Mouse (Mus musculus): ENCODE results near the gene Nkx2-5. TPM values are rescaled to one million over a fixed set of nuclear protein-coding genes. Genes with fewer than 3 reads are reported as not detected.
A peak's percentile ranks its signal among the peaks of the same experiment; 100 is the strongest.

The Nkx2-5 gene
- polyA plus RNA-seq, 1 experiment = 0.11 TPM

GRCm38 (mm10) chr17:26840922-26841731, 3.7 kb downstream of the Nkx2-5 start:
- H3K27ac ChIP-seq (ENCODE audit: insufficient read depth, low read depth, low read length) = no peak overlapping the region
- no peak overlapping the region for H3K4me3 ChIP-seq (ENCODE audit: low read depth, low read length)
- 7% methylated on average over 48 of the region's 48 CpGs for WGBS

GRCm38 (mm10) chr17:26840439-26840780, 4.4 kb downstream of the Nkx2-5 start:
- no peak overlapping the region for H3K27ac ChIP-seq (ENCODE audit: insufficient read depth, low read depth, low read length)
- H3K4me1 ChIP-seq (ENCODE audit: control insufficient read depth, insufficient read depth, insufficient read length, low read length) = peaks cover 13% of the 10 kb centered on the region
- 20% methylated on average over 9 of the region's 9 CpGs for WGBS
- TF ChIP-seq POLR2A (IDR thresholded peaks at IDR 0.05; ENCODE audit: low read depth, low read length) = no peak
- no peak for TF ChIP-seq CTCF (IDR thresholded peaks at IDR 0.05; ENCODE audit: extremely low read depth, insufficient read length, insufficient replicate concordance, low read depth, low read length)
- no peaks in the 10 kb centered on the region for H3K36me3 ChIP-seq (ENCODE audit: control insufficient read depth, insufficient read depth, low read length)
- H3K27me3 ChIP-seq (ENCODE audit: control insufficient read depth, insufficient read depth, low read length) = peaks cover 95% of the 10 kb centered on the region
- H3K4me3 ChIP-seq (ENCODE audit: low read depth, low read length) = no peak overlapping the region

More at GRCm38 (mm10) chr17:26840922-26841731, 3.7 kb downstream of the Nkx2-5 start:
- Histone ChIP-seq H3K27me3 (ENCODE audit: control insufficient read depth, insufficient read depth, low read length) (peaks cover 97% of the 10 kb centered on the region), H3K4me1 (ENCODE audit: control insufficient read depth, insufficient read depth, insufficient read length, low read length) (peaks cover 13% of the 10 kb centered on the region), H3K36me3 (ENCODE audit: control insufficient read depth, insufficient read depth, low read length) (no peaks in the 10 kb centered on the region)
- TF ChIP-seq CTCF (IDR thresholded peaks at IDR 0.05; ENCODE audit: extremely low read depth, insufficient read length, insufficient replicate concordance, low read depth, low read length) = no peak
- TF ChIP-seq POLR2A (IDR thresholded peaks at IDR 0.05; ENCODE audit: low read depth, low read length) = no peak

GRCm38 (mm10) chr17:26839718-26840438, 4.9 kb downstream of the Nkx2-5 start:
- peaks cover 95% of the 10 kb centered on the region for H3K27me3 ChIP-seq (ENCODE audit: control insufficient read depth, insufficient read depth, low read length)
- peaks cover 13% of the 10 kb centered on the region for H3K4me1 ChIP-seq (ENCODE audit: control insufficient read depth, insufficient read depth, insufficient read length, low read length)
- no peak for TF ChIP-seq CTCF (IDR thresholded peaks at IDR 0.05; ENCODE audit: extremely low read depth, insufficient read length, insufficient replicate concordance, low read depth, low read length)
- TF ChIP-seq POLR2A (IDR thresholded peaks at IDR 0.05; ENCODE audit: low read depth, low read length) = no peak
- WGBS = 6% methylated on average over 26 of the region's 26 CpGs
- no peaks in the 10 kb centered on the region for H3K36me3 ChIP-seq (ENCODE audit: control insufficient read depth, insufficient read depth, low read length)
- H3K27ac ChIP-seq (ENCODE audit: insufficient read depth, low read depth, low read length) = no peak overlapping the region
- no peak overlapping the region for H3K4me3 ChIP-seq (ENCODE audit: low read depth, low read length)

GRCm38 (mm10) chr17:26838911-26839717, 5.7 kb downstream of the Nkx2-5 start:
- 3% methylated on average over 87 of the region's 87 CpGs for WGBS
- peaks cover 10% of the 10 kb centered on the region for H3K4me1 ChIP-seq (ENCODE audit: control insufficient read depth, insufficient read depth, insufficient read length, low read length)
- no peaks in the 10 kb centered on the region for H3K36me3 ChIP-seq (ENCODE audit: control insufficient read depth, insufficient read depth, low read length)
- H3K4me3 ChIP-seq (ENCODE audit: low read depth, low read length) = peak overlapping the region; percentile 24; the same call in 1 of the 2 replicates
- no peak overlapping the region for H3K27ac ChIP-seq (ENCODE audit: insufficient read depth, low read depth, low read length)
- peaks cover 91% of the 10 kb centered on the region for H3K27me3 ChIP-seq (ENCODE audit: control insufficient read depth, insufficient read depth, low read length)
- TF ChIP-seq POLR2A (IDR thresholded peaks at IDR 0.05; ENCODE audit: low read depth, low read length) (no peak), CTCF (IDR thresholded peaks at IDR 0.05; ENCODE audit: extremely low read depth, insufficient read length, insufficient replicate concordance, low read depth, low read length) (no peak)

- peaks cover 84% of the 10 kb centered on the region for H3K27me3 ChIP-seq (ENCODE audit: control insufficient read depth, insufficient read depth, low read length)
- TF ChIP-seq CTCF (IDR thresholded peaks at IDR 0.05; ENCODE audit: extremely low read depth, insufficient read length, insufficient replicate concordance, low read depth, low read length) (no peak), POLR2A (IDR thresholded peaks at IDR 0.05; ENCODE audit: low read depth, low read length) (no peak)
- WGBS = 4% methylated on average over 37 of the region's 37 CpGs
- H3K4me1 ChIP-seq (ENCODE audit: control insufficient read depth, insufficient read depth, insufficient read length, low read length) = peaks cover 10% of the 10 kb centered on the region
- no peak overlapping the region for H3K27ac ChIP-seq (ENCODE audit: insufficient read depth, low read depth, low read length)
- H3K36me3 ChIP-seq (ENCODE audit: control insufficient read depth, insufficient read depth, low read length) = no peaks in the 10 kb centered on the region
- H3K4me3 ChIP-seq (ENCODE audit: low read depth, low read length) = no peak overlapping the region
These were observed 6.5 kb downstream of the Nkx2-5 start for GRCm38 (mm10) chr17:26838191-26838910.

GRCm38 (mm10) chr17:26837546-26837985, 7.2 kb downstream of the Nkx2-5 start:
- Histone ChIP-seq H3K4me1 (ENCODE audit: control insufficient read depth, insufficient read depth, insufficient read length, low read length) (peaks cover 7% of the 10 kb centered on the region), H3K27ac (ENCODE audit: insufficient read depth, low read depth, low read length) (no peak overlapping the region), H3K4me3 (ENCODE audit: low read depth, low read length) (no peak overlapping the region), H3K36me3 (ENCODE audit: control insufficient read depth, insufficient read depth, low read length) (no peaks in the 10 kb centered on the region), H3K27me3 (ENCODE audit: control insufficient read depth, insufficient read depth, low read length) (peaks cover 76% of the 10 kb centered on the region)
- TF ChIP-seq POLR2A (IDR thresholded peaks at IDR 0.05; ENCODE audit: low read depth, low read length) = no peak
- no peak for TF ChIP-seq CTCF (IDR thresholded peaks at IDR 0.05; ENCODE audit: extremely low read depth, insufficient read length, insufficient replicate concordance, low read depth, low read length)
- 8% methylated on average over 7 of the region's 7 CpGs for WGBS
